Mouse (Mus musculus) olfactory bulb, adult 2 months (tissue): ENCODE data around the gene Mei1. TPM values are rescaled to one million over a fixed set of nuclear protein-coding genes. Genes with fewer than 3 reads are reported as not detected.
"Not testable (repeated sequence)": the region's sequence is repeated elsewhere in the genome, so short reads cannot be mapped to it uniquely, and the experiment has no call there.

Experiments used
- H3K27ac ChIP-seq: fragments of 200-500 bp; 2 replicates; pipeline ENCODE4 v1.5.1; 2012; ENCODE audit warnings: low read depth, low read length; ENCODE audit not compliant: insufficient read depth
- H3K4me1 ChIP-seq: fragments of 200-500 bp; 2 replicates; pipeline ENCODE4 v1.6.1; 2012; ENCODE audit warnings: low read length; ENCODE audit not compliant: control insufficient read depth, insufficient read depth
- H3K4me3 ChIP-seq: fragments of 200-500 bp; 2 replicates; pipeline ENCODE4 v1.5.1; 2012; ENCODE audit warnings: mild to moderate bottlenecking, low read depth, low read length, moderate library complexity; ENCODE audit not compliant: insufficient read depth
- CTCF ChIP-seq: fragments of 200-500 bp; IDR thresholded peaks from 2 replicates; pipeline ENCODE4 v1.5.1; 2012; ENCODE audit warnings: low read depth, mild to moderate bottlenecking, low read length, moderate library complexity; ENCODE audit not compliant: insufficient read depth
- POLR2A ChIP-seq: fragments of 200-500 bp; IDR thresholded peaks from 2 replicates; pipeline ENCODE4 v1.6.1; 2012; ENCODE audit warnings: mild to moderate bottlenecking, low read depth, low read length, moderate library complexity; ENCODE audit not compliant: insufficient read depth
- WGBS: fragments of 180-500 bp; shearing (Covaris S2); methylation state at CpG from one replicate; pipeline ENCODE4 v1.1.7; 2018; 5-methylcytosine and 5-hydroxymethylcytosine counted together
- polyA plus RNA-seq: library from polyadenylated mRNA; stranded (reverse); fragments of >200 nt; gene quantifications from 2 replicates; pipeline ENCODE4 v1.2.4, GENCODE M21; 2012; ENCODE audit warnings: low replicate concordance; ENCODE audit not compliant: missing spikeins, insufficient read depth, insufficient read length

The Mei1 gene
- polyA plus RNA-seq, 1 experiment: not detected

GRCm38 (mm10) chr15:82073490-82073889 lies 3.7 kb downstream of the Mei1 start:
- 83% methylated on average over 7 of the region's 7 CpGs for WGBS
- Histone ChIP-seq H3K4me1 (peaks cover 3% of the 10 kb centered on the region; the same call in 1 of the 2 replicates), H3K27ac (no peak overlapping the region), H3K4me3 (no peak overlapping the region)
- TF ChIP-seq CTCF: no peak
- no peak for TF ChIP-seq POLR2A

- WGBS: 73% methylated on average over 10 of the region's 10 CpGs
- no peak for TF ChIP-seq POLR2A
- TF ChIP-seq CTCF: no peak
- no peak overlapping the region for H3K4me3 ChIP-seq
- peaks cover 2% of the 10 kb centered on the region; the same call in 1 of the 2 replicates for H3K4me1 ChIP-seq
- no peak overlapping the region for H3K27ac ChIP-seq
Measured at GRCm38 (mm10) chr15:82079883-82080282, 10.1 kb downstream of the Mei1 start.

DNA sequence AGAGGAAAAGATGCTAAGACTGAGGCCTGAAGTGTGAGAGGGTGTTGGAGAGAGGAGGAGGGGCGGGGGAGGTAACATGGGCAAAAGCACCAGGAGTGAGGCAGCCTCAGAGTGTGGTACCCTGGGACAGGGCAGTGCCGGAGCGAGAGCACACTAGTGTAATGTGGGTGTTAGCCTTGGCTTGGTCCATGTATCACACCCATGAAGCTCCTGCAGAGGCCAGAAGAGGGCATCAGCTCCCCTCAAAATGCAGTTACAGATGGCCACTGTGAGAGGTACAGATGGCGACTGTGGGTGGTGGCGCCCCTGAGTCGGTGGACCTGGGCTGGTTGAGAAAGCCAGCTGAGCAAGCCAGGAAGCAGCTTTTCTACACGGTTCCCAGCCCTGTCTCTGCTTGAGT lies 11.4 kb downstream of the Mei1 start:
- 38% methylated on average over 7 of the region's 7 CpGs for WGBS
- H3K4me3 ChIP-seq: no peak overlapping the region
- peaks cover 9% of the 10 kb centered on the region for H3K4me1 ChIP-seq
- no peak for TF ChIP-seq POLR2A
- TF ChIP-seq CTCF: peak; percentile 47; the same call in 1 of the 2 replicates
- no peak overlapping the region for H3K27ac ChIP-seq

- WGBS: 64% methylated on average over 9 of the region's 9 CpGs
- Histone ChIP-seq H3K4me3 (no peak overlapping the region), H3K4me1 (peaks cover 25% of the 10 kb centered on the region), H3K27ac (peak overlapping the region; percentile 95)
- TF ChIP-seq CTCF (no peak), POLR2A (no peak)
Measured at GRCm38 (mm10) chr15:82085606-82086005, 15.8 kb downstream of the Mei1 start.

GRCm38 (mm10) chr15:82086131-82086530 lies 16.3 kb downstream of the Mei1 start:
- WGBS: 49% methylated on average over 12 of the region's 12 CpGs
- TF ChIP-seq CTCF: peak; percentile 33; the same call in 1 of the 2 replicates
- TF ChIP-seq POLR2A: no peak

DNA sequence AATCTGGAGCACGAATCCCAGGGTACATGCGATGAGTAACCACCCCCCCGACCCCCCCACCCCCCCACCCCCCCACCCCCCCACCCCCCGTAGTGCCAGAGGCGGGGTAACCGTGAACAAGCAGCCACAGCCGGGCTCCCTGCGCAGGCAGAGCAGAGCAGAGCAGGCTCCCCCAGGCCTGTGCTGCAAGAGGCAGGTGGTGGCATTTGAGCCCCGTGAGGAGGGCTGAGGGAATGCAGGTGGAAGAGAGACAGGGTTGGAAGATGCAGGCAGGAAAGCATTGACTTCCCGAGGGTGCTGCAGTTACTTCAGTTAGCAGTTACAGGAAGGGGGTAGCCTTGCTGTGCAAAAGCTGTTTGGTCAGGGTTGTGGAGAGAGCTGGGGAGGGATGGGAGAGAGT lies 17.5 kb downstream of the Mei1 start:
- peak overlapping the region; percentile 74 for H3K27ac ChIP-seq
- TF ChIP-seq POLR2A (no peak), CTCF (0 out of 2 replicates have a peak, but pooled peaks have one; percentile 9)
- H3K4me3 ChIP-seq: no peak overlapping the region
- peaks cover 31% of the 10 kb centered on the region for H3K4me1 ChIP-seq
- WGBS: 11% methylated on average over 10 of the region's 10 CpGs

More at GRCm38 (mm10) chr15:82086131-82086530, 16.3 kb downstream of the Mei1 start:
- Histone ChIP-seq H3K4me3 (no peak overlapping the region; the same call in 1 of the 2 replicates), H3K4me1 (peaks cover 25% of the 10 kb centered on the region), H3K27ac (peak overlapping the region; percentile 95)

DNA sequence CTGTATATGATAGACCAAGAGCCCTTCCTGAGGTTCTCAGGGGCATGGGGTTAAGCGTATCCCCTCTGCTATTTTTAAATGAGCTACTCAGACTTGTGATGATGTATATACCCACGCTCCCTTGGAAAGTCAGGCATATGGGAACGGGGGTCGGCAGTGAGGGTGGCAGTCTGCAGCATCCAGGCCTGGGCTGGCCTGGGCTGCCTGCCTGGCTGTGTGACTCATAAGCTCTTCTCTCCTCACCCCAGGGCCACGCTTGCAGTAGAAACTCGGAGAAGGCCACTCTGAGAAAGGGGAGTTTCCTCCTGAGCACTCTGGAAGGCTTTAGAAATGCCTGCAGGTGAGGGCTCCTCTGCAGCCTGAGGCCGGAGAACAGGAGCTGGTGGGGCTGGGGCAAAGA lies 21.3 kb downstream of the Mei1 start:
- Histone ChIP-seq H3K4me3 (no peak overlapping the region), H3K27ac (no peak overlapping the region; the same call in 1 of the 2 replicates), H3K4me1 (peaks cover 24% of the 10 kb centered on the region)
- no peak for TF ChIP-seq CTCF
- TF ChIP-seq POLR2A: no peak
- 51% methylated on average over 7 of the region's 7 CpGs for WGBS

GRCm38 (mm10) chr15:82106953-82107555 lies 37.3 kb downstream of the Mei1 start:
- Histone ChIP-seq H3K4me1 (peaks cover 33% of the 10 kb centered on the region), H3K27ac (peak overlapping the region; percentile 85), H3K4me3 (no peak overlapping the region)
- 19% methylated on average over 8 of the region's 8 CpGs for WGBS
- TF ChIP-seq CTCF (peak; percentile 65), POLR2A (no peak)

GRCm38 (mm10) chr15:82120544-82120943 lies 50.7 kb downstream of the Mei1 start:
- Histone ChIP-seq H3K27ac (no peak overlapping the region), H3K4me1 (no peaks in the 10 kb centered on the region), H3K4me3 (no peak overlapping the region)
- TF ChIP-seq CTCF: no peak
- TF ChIP-seq POLR2A: no peak
- 93% methylated on average over 8 of the region's 8 CpGs for WGBS

DNA sequence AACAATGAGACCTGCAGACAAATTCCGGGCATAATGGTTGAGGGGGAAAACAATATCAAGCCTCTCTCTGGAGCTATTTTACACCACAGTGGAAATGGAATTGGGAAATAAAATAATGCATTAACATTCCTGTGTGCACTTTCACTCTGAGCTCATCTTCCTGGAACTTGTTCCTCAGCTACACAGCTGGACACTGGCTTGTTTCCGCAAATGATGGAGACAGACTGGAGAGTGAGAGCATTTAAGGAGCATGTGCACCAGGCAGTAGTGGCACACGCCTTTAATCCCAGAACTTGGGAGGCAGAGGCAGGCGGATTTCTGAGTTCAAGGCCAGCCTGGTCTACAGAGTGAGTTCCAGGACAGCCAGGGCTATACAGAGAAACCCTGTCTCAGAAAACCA lies 56.9 kb downstream of the Mei1 start:
- WGBS: 69% methylated on average over 4 of the region's 4 CpGs
- H3K4me3 ChIP-seq, H3K27ac ChIP-seq: not testable (repeated sequence)
- H3K4me1 ChIP-seq: peaks cover 22% of the 10 kb centered on the region
